Mouse (Mus musculus) midbrain, embryonic 10.5 days (tissue): ENCODE measurements at regions not wholly inside any gene's neighbourhood (a gene's known extent, or its start where the extent isn't known, plus 50 kb on each side); places are given as distances from the start of the nearest gene placed in this dataset.

Experiments
- DNase-seq: peaks from one replicate; pipeline ENCODE4 v3.0.0-alpha.2; 2017; ENCODE audit warnings: low spot score
- H3K27ac ChIP-seq: fragments of 300-500 bp; sonication (generic); replicated peaks from 2 replicates; pipeline ENCODE4 v1.5.1; 2016; ENCODE audit warnings: mild to moderate bottlenecking
- H3K27me3 ChIP-seq: fragments of 300-500 bp; sonication (generic); 2 replicates; pipeline ENCODE4 v1.6.1; 2016; ENCODE audit warnings: low read depth, mild to moderate bottlenecking; ENCODE audit not compliant: poor library complexity, severe bottlenecking
- H3K36me3 ChIP-seq: fragments of 300-500 bp; sonication (generic); 2 replicates; pipeline ENCODE4 v1.6.1; 2016; ENCODE audit warnings: mild to moderate bottlenecking, moderate library complexity
- H3K4me1 ChIP-seq: fragments of 300-500 bp; sonication (generic); 2 replicates; pipeline ENCODE4 v1.6.1; 2016
- H3K4me3 ChIP-seq: fragments of 300-500 bp; sonication (generic); 2 replicates; pipeline ENCODE4 v1.5.1; 2016; ENCODE audit warnings: mild to moderate bottlenecking, moderate library complexity
- H3K9me3 ChIP-seq: fragments of 300-500 bp; sonication (generic); replicated peaks from 2 replicates; pipeline ENCODE4 v1.6.1; 2016; ENCODE audit warnings: mild to moderate bottlenecking
- WGBS: fragments of 180-500 bp; shearing (Covaris S2); methylation state at CpG from one replicate; pipeline ENCODE4 v1.1.7; 2016; 5-methylcytosine and 5-hydroxymethylcytosine counted together

- no peaks in the 10 kb centered on the region for H3K27me3 ChIP-seq
- H3K36me3 ChIP-seq = no peaks in the 10 kb centered on the region
- 28% methylated on average over 8 of the region's 8 CpGs for WGBS
- H3K4me1 ChIP-seq = peaks cover 23% of the 10 kb centered on the region
- DNase-seq = peak; percentile 34
- no peak overlapping the region for H3K27ac ChIP-seq
- H3K9me3 ChIP-seq = no peaks in the 10 kb centered on the region
- H3K4me3 ChIP-seq = no peak overlapping the region
Observed at GRCm38 (mm10) chr4:28523343-28523742, 289.6 kb upstream of the Epha7 start.

- 64% methylated on average over 1 of the region's 1 CpGs for WGBS
- Histone ChIP-seq H3K4me1 (no peaks in the 10 kb centered on the region), H3K27me3 (no peaks in the 10 kb centered on the region), H3K27ac (no peak overlapping the region), H3K4me3 (no peak overlapping the region), H3K9me3 (no peaks in the 10 kb centered on the region), H3K36me3 (no peaks in the 10 kb centered on the region)
- no peak for DNase-seq
Observed at GRCm38 (mm10) chr4:28542218-28542617, 270.7 kb upstream of the Epha7 start.

- WGBS = 83% methylated on average over 1 of the region's 1 CpGs
- no peaks in the 10 kb centered on the region for H3K36me3 ChIP-seq
- H3K4me3 ChIP-seq = no peak overlapping the region
- no peak for DNase-seq
- H3K4me1 ChIP-seq = peaks cover 1% of the 10 kb centered on the region; the same call in 1 of the 2 replicates
- H3K9me3 ChIP-seq = no peaks in the 10 kb centered on the region
- H3K27ac ChIP-seq = no peak overlapping the region
- no peaks in the 10 kb centered on the region for H3K27me3 ChIP-seq
Observed at GRCm38 (mm10) chr4:28542696-28543328, 270.1 kb upstream of the Epha7 start.

DNA sequence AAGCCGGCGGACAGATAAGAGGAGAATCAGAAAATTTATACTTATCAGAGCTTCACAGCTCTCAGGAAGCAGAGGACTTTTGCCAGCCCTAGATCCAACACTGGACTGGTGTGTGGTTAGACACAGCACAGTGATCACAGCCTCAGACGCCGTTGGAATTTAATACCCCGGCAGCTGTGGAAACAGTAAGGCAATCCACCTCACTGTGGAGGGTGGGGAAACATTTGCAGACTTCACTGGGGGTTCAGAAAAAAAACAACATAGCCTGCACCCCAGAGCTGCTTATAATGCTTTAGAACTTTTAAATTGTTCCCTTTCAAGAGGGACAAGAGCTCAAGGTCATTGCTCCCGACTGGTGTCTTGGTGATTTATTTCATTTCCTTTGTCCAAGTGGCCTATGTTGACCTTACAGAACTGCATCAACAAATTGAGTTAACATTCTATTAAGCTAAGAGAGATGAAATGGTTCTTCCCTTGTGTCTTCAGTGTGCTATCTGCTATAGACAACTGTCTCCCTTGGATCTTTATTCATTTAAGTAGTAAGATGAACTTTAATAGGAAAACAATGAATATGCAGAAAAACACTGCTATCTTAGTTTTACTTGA lies 264.6 kb upstream of the Epha7 start:
- Histone ChIP-seq H3K4me3 (no peak overlapping the region), H3K27me3 (no peaks in the 10 kb centered on the region), H3K9me3 (no peaks in the 10 kb centered on the region), H3K4me1 (peaks cover 9% of the 10 kb centered on the region), H3K36me3 (no peaks in the 10 kb centered on the region), H3K27ac (no peak overlapping the region)
- 53% methylated on average over 6 of the region's 6 CpGs for WGBS
- peak; percentile 19 for DNase-seq

DNA sequence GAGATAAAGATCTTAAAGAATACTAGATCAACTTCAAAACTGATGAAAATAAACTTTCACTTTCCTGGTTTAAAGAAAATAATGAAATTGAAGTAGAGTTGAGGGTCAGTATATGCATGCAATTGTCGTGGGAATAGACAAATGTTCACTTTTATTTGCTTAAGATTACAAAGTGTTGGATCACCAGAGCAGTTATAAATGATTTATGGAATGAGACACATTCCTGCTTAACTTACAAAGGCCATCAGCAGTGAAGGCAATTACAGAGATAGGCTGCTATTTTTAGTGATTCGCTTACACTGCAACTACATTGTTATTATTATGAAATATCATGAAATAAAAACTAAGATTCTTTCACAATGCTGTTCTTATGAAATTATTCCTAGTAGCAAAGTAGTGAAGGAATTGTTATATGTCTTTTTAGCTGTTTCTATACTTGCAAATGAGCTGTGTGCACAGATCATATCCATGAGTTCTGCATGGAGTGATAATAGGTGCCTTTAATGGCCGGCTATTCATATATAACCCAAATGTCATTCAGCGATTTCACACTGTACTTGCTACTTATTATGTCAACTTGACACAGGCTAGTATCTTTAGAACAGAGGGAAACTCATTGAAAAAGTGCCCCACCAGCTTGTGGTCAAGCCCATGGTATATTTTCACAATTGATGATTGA lies 241.7 kb upstream of the Epha7 start:
- Histone ChIP-seq H3K27me3 (no peaks in the 10 kb centered on the region), H3K4me3 (no peak overlapping the region), H3K4me1 (no peaks in the 10 kb centered on the region), H3K36me3 (no peaks in the 10 kb centered on the region), H3K9me3 (no peaks in the 10 kb centered on the region), H3K27ac (no peak overlapping the region)
- DNase-seq = no peak
- WGBS = 90% methylated on average over 4 of the region's 4 CpGs

GRCm38 (mm10) chr4:28588745-28589530 lies 224.0 kb upstream of the Epha7 start:
- H3K4me3 ChIP-seq = no peak overlapping the region
- no peaks in the 10 kb centered on the region for H3K36me3 ChIP-seq
- no peaks in the 10 kb centered on the region for H3K4me1 ChIP-seq
- DNase-seq = no peak
- H3K27me3 ChIP-seq = no peaks in the 10 kb centered on the region
- WGBS = 80% methylated on average over 12 of the region's 12 CpGs
- no peaks in the 10 kb centered on the region for H3K9me3 ChIP-seq
- no peak overlapping the region for H3K27ac ChIP-seq
